ENCODE assay signal across 8 mouse cellular contexts in the genomic region with DNA sequence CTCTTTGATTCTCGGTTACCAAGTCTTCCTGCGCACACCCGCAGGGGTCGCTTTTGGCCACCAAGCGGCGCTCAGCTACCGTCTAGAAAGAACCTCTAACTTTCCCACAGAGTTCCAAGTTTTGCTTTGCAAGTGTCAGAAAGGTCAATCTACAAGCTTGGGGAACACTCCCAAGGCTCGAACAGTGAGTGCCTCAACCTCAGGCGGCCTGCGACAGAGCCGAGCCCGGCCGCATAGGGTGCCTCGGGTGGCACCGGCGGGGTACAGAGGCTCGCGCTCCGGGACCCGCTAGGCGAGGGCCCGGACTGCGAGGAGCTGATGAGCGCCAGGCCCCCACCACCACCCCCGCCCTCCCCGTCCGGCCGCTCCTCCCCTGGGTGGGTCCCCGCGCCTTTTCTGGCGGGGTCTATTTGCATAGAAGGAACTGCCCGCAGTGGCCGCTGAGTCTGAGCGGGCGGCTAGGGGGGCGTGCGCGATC. TPM values are rescaled to one million over a fixed set of nuclear protein-coding genes. Genes with fewer than 3 reads are reported as not detected.
DNase-seq lines count a peak whose midpoint lies in the region; ATAC-seq and TF ChIP-seq lines count a peak whose summit lies in the region.

Gene Col23a1 (plus strand): TSS at position 357 of the 478 bp plus-strand sequence.

- TF ChIP-seq CTCF in C2C12 (IDR thresholded peaks at IDR 0.05; ENCODE audit: control insufficient read depth, insufficient read depth, insufficient read length) = peak; percentile 45
- TF ChIP-seq CTCF in brain, embryonic 14.5 days (IDR thresholded peaks at IDR 0.05; ENCODE audit: borderline replicate concordance, extremely low read depth, insufficient read depth, insufficient read length) = peak; percentile 92

- H3ac ChIP-seq in C2C12 (ENCODE audit: control insufficient read depth, insufficient read length, low read depth) = peak within 1 kb of the TSS; percentile 71

- H3K9ac ChIP-seq in heart, embryonic 13.5 days = peak within 1 kb of the TSS; percentile 79
- peak within 1 kb of the TSS; percentile 68 for H3K9ac ChIP-seq in kidney, embryonic 16.5 days (replicated peaks; ENCODE audit: low read length)
- peak within 1 kb of the TSS; percentile 58 for H3K9ac ChIP-seq in liver, embryonic 11.5 days (ENCODE audit: low read depth, low read length)
- peak within 1 kb of the TSS; percentile 73 for H3K9ac ChIP-seq in stomach, embryonic 16.5 days (ENCODE audit: low read length)

- H3K27ac ChIP-seq in heart, embryonic 13.5 days (replicated peaks) = peak within 1 kb of the TSS; percentile 63
- peak within 1 kb of the TSS; percentile 61; the same call in 1 of the 2 replicates for H3K27ac ChIP-seq in kidney, embryonic 16.5 days (ENCODE audit: low read length)
- H3K27ac ChIP-seq in liver, embryonic 11.5 days (ENCODE audit: low read depth, low read length) = no peak within 1 kb of the TSS
- peak within 1 kb of the TSS; percentile 84 for H3K27ac ChIP-seq in stomach, embryonic 16.5 days (ENCODE audit: low read length)

- peaks cover 18% of the 10 kb centered on the region for H3K27me3 ChIP-seq in C2C12 (ENCODE audit: control insufficient read depth, insufficient read depth, insufficient read length)
- peaks cover 31% of the 10 kb centered on the region for H3K27me3 ChIP-seq in heart, embryonic 13.5 days (replicated peaks)
- no peaks in the 10 kb centered on the region for H3K27me3 ChIP-seq in kidney, embryonic 16.5 days (ENCODE audit: insufficient read depth, low read length)
- H3K27me3 ChIP-seq in liver, embryonic 11.5 days (replicated peaks; ENCODE audit: control insufficient read depth, insufficient read depth, low read length) = peaks cover 18% of the 10 kb centered on the region
- no peaks in the 10 kb centered on the region for H3K27me3 ChIP-seq in stomach, embryonic 16.5 days (ENCODE audit: control insufficient read depth, insufficient read depth, low read length)

- DNase-seq in brain, embryonic 14.5 days (ENCODE audit: low read depth) = peak; percentile 89
- DNase-seq in fibroblast of lung, adult 2 months (ENCODE audit: low read depth) = peak; percentile 60
- DNase-seq in liver, embryonic 11.5 days (ENCODE audit: low spot score) = peak; percentile 82

- H3K4me2 ChIP-seq in heart, embryonic 13.5 days = peak within 1 kb of the TSS; percentile 89
- peak within 1 kb of the TSS; percentile 80 for H3K4me2 ChIP-seq in kidney, embryonic 16.5 days (replicated peaks; ENCODE audit: low read depth, low read length)
- H3K4me2 ChIP-seq in liver, embryonic 11.5 days = peak within 1 kb of the TSS; percentile 89
- peak within 1 kb of the TSS; percentile 79 for H3K4me2 ChIP-seq in stomach, embryonic 16.5 days (ENCODE audit: low read depth, low read length)

- H3K79me2 ChIP-seq in C2C12 (ENCODE audit: control insufficient read depth, insufficient read depth) = no peaks in the 10 kb centered on the region

- ATAC-seq in heart, embryonic 13.5 days (ENCODE audit: extremely low read depth, insufficient number of reproducible peaks, low FRiP score, low TSS enrichment) = peak; percentile 78; the same call in 1 of the 2 replicates
- peak; percentile 95 for ATAC-seq in kidney, embryonic 16.5 days (ENCODE audit: low FRiP score, low TSS enrichment)
- peak; percentile 84 for ATAC-seq in liver, embryonic 11.5 days (replicated peaks; ENCODE audit: low FRiP score)
- ATAC-seq in monocyte, adult 5-6 weeks (replicated peaks; ENCODE audit: insufficient number of reproducible peaks, low FRiP score, low TSS enrichment, poor library complexity, severe bottlenecking) = 0 out of 2 replicates have a peak, but pooled peaks have one; percentile 28
- ATAC-seq in stomach, embryonic 16.5 days (ENCODE audit: insufficient read depth, low FRiP score) = peak; percentile 92

- no peaks in the 10 kb centered on the region for H3K9me3 ChIP-seq in heart, embryonic 13.5 days
- no peaks in the 10 kb centered on the region for H3K9me3 ChIP-seq in kidney, embryonic 16.5 days (ENCODE audit: low read length)
- H3K9me3 ChIP-seq in liver, embryonic 11.5 days (ENCODE audit: control insufficient read depth, low read length) = no peaks in the 10 kb centered on the region
- H3K9me3 ChIP-seq in stomach, embryonic 16.5 days (replicated peaks; ENCODE audit: control insufficient read depth, low read length) = no peaks in the 10 kb centered on the region

- TF ChIP-seq POLR2A in brain, embryonic 14.5 days (IDR thresholded peaks at IDR 0.05; ENCODE audit: borderline replicate concordance, extremely low read depth, insufficient read depth, insufficient read length, poor library complexity, severe bottlenecking) = no peak

- WGBS in heart, embryonic 13.5 days = 2% methylated on average over 38 of the region's 38 CpGs
- under 1% methylated on average over 31 of the region's 38 CpGs for WGBS in kidney, embryonic 16.5 days
- under 1% methylated on average over 35 of the region's 38 CpGs for WGBS in liver, embryonic 11.5 days
- under 1% methylated on average over 37 of the region's 38 CpGs for WGBS in stomach, embryonic 16.5 days

- no peaks in the 10 kb centered on the region for H3K79me3 ChIP-seq in C2C12 (ENCODE audit: low read depth)

- peak within 1 kb of the TSS; percentile 11 for H3K4me3 ChIP-seq in C2C12 (ENCODE audit: insufficient read depth, poor library complexity, severe bottlenecking)
- H3K4me3 ChIP-seq in heart, embryonic 13.5 days = peak within 1 kb of the TSS; percentile 70
- H3K4me3 ChIP-seq in kidney, embryonic 16.5 days (ENCODE audit: low read length) = peak within 1 kb of the TSS; percentile 63
- H3K4me3 ChIP-seq in liver, embryonic 11.5 days (ENCODE audit: low read depth, low read length) = peak within 1 kb of the TSS; percentile 66
- H3K4me3 ChIP-seq in stomach, embryonic 16.5 days (replicated peaks; ENCODE audit: low read length) = peak within 1 kb of the TSS; percentile 63

- H3K36me3 ChIP-seq in C2C12 (ENCODE audit: control insufficient read depth, insufficient read depth) = peaks cover 1% of the 10 kb centered on the region
- H3K36me3 ChIP-seq in heart, embryonic 13.5 days = peaks cover 8% of the 10 kb centered on the region
- H3K36me3 ChIP-seq in kidney, embryonic 16.5 days (ENCODE audit: insufficient read depth, low read length) = 0 out of 2 replicates have a peak, but pooled peaks cover 1% of the 10 kb centered on the region
- no peaks in the 10 kb centered on the region for H3K36me3 ChIP-seq in liver, embryonic 11.5 days (ENCODE audit: control insufficient read depth, insufficient read depth, low read length)
- H3K36me3 ChIP-seq in stomach, embryonic 16.5 days (ENCODE audit: control insufficient read depth, insufficient read depth, low read length) = no peaks in the 10 kb centered on the region

- peaks cover 14% of the 10 kb centered on the region; the same call in 1 of the 2 replicates for H3K4me1 ChIP-seq in heart, embryonic 13.5 days
- no peaks in the 10 kb centered on the region for H3K4me1 ChIP-seq in kidney, embryonic 16.5 days (ENCODE audit: insufficient read depth, low read length)
- no peaks in the 10 kb centered on the region; the same call in 1 of the 2 replicates for H3K4me1 ChIP-seq in liver, embryonic 11.5 days (replicated peaks; ENCODE audit: control insufficient read depth, insufficient read depth, low read length)
- 0 out of 2 replicates have a peak, but pooled peaks cover 2% of the 10 kb centered on the region for H3K4me1 ChIP-seq in stomach, embryonic 16.5 days (ENCODE audit: control insufficient read depth, insufficient read depth, low read length)

TF ChIP-seq in C2C12, 6 proteins besides CTCF, POLR2A, EP300 and RAD21:
- TF ChIP-seq CEBPB (IDR thresholded peaks at IDR 0.05; ENCODE audit: low read depth) (no peak), MYOG (IDR thresholded peaks at IDR 0.05; ENCODE audit: control insufficient read depth, extremely low read depth, insufficient read length) (no peak), MYOD1 (IDR thresholded peaks at IDR 0.05; ENCODE audit: control insufficient read depth, insufficient read length, low read depth) (no peak), USF1 (IDR thresholded peaks at IDR 0.05; ENCODE audit: low read depth) (no peak), MAX (IDR thresholded peaks at IDR 0.05) (no peak), FOSL1 (IDR thresholded peaks at IDR 0.05; ENCODE audit: insufficient read depth, low read length, poor library complexity, severe bottlenecking) (no peak)
TF ChIP-seq in C2C12: peak in this region for 0.

RNA-seq across cellular contexts. Expression of gene Col23a1, which starts in this region (rescaled TPM):
- 0.43 TPM for polyA plus RNA-seq in C2C12 (2012; fragmentation: generic; extraction: Trizol)
- polyA plus RNA-seq in brain, embryonic 14.5 days (2012; rRNA removed) = 4.9 and 9.2 TPM in 2 replicates
- polyA plus RNA-seq in heart, embryonic 13.5 days (2015; fragmentation: Nextera tagmentation; extraction: Ambion mirVana) = 9.9 and 10.5 TPM in 2 replicates
- polyA plus RNA-seq in kidney, embryonic 16.5 days (2015; fragmentation: Nextera tagmentation; extraction: Ambion mirVana) = 5.2 and 5.8 TPM in 2 replicates
- 1.6 and 2.0 TPM in 2 replicates for polyA plus RNA-seq in liver, embryonic 11.5 days (2014; fragmentation: Nextera tagmentation; extraction: Ambion mirVana)
- total RNA-seq in monocyte, adult 5-6 weeks (2017) = 0.21 to 0.39 TPM in 2 of 3 replicates, not detected in the other
- 5.7 and 7.0 TPM in 2 replicates for polyA plus RNA-seq in stomach, embryonic 16.5 days (2015; fragmentation: Nextera tagmentation; extraction: Ambion mirVana)

Comparison
In these comparisons a context has a peak if more than half of its experiments do, and no peak if none do; other contexts are left out.
1. Peak in ATAC-seq in monocyte, adult 5-6 weeks; RNA of the gene not detected or under 1 TPM.
2. H3K4me3 ChIP-seq: peak in every context shown above with its lines; median percentile 70 in heart, embryonic 13.5 days; 66 in liver, embryonic 11.5 days; 63 in kidney, embryonic 16.5 days; 63 in stomach, embryonic 16.5 days; 11 in C2C12.
3. ATAC-seq: peak in every context shown above with its lines; median percentile 95 in kidney, embryonic 16.5 days; 92 in stomach, embryonic 16.5 days; 84 in liver, embryonic 11.5 days; 78 in heart, embryonic 13.5 days; 28 in monocyte, adult 5-6 weeks.